Mouse (Mus musculus) neutrophil, adult 5-6 weeks (primary cell): ENCODE measurements at regions not wholly inside any gene's neighbourhood (a gene's known extent, or its start where the extent isn't known, plus 50 kb on each side); places are given as distances from the start of the nearest gene placed in this dataset.
"Not testable (repeated sequence)": the region's sequence is repeated elsewhere in the genome, so short reads cannot be mapped to it uniquely, and the experiment has no call there.

Source experiments
- ATAC-seq: fragments of 151-379, 151-347 bp; 2 replicates; pipeline ENCODE4 v1.8.0; 2017; ENCODE audit warnings: mild to moderate bottlenecking, moderate TSS enrichment; ENCODE audit not compliant: insufficient number of reproducible peaks, poor library complexity, low FRiP score, severe bottlenecking; ENCODE audit errors: extremely low read depth

DNA sequence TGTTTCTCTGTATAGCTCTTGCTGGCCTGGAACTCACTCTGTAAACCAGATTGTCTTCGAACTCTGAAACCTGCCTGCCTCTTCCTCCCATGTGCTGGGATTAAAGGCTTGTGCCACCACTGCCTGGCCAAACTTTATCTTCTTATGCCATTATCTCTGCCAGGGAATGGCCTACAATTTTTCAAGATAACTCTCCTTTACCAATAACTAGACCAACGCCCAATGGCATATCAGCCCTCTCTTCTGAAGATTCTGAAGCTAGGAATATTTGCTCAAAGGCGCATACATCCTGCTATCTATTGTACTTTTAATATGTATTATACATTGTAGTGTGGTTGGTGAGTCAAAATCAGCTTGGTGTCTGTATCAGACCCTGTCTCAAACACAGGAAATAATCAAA, 235.4 kb upstream of the Cts3 start:
- not testable (repeated sequence) for ATAC-seq

DNA sequence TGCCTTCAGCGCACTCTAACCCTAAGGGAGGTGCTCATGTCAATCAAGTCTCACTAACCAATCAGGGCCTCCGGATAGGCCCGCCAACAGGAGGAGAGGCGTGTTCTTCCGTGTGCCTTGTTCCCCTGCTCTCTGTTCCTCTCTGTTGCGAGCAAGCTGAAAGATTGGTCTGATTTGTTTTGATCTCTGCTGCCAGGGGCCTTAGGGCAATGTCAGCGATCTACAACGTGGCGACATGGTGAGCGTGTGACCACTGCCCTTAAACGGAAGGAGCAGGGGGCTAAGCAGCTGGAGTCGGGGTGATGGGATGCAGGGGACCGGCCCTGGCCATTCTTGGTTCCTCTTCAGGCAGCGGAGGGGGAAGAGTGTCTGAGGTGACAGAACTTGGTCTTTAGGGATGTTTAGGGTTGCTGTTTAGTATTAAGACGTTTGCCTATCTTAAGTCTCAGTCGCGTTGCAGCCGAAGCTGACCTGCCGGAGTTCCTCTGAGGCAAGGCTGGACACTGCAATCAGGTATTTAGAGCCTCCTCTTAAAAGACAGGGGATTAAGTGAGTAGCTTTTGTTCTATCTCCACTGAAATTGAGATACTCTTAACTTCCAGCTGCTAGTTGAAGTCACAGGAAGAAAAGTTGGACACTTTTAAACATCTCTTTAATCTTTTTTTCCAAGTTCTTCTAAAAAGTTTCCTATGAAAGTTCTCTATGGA, 234.4 kb upstream of the Cts3 start:
- ATAC-seq, result peak; percentile 74

DNA sequence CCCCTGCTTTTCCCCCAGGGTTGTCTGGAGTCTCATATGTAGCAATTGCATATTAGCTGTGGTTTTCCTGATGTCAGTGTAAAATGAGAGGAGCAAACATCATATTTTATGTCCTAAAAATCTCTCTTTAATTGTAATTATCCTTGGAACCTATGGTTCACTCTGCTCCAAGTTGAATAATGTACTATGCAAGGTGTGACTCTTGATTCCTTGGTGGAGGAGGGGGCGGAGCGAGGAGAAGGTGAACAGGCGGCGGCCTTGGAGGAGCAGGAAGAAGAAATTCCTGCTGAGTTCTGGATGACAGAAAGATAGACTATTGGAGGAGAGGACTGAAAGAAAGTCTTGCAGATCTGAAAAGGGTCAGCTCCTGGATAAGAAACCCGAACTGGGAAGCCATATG, 233.8 kb upstream of the Cts3 start:
- ATAC-seq, result not testable (repeated sequence)

DNA sequence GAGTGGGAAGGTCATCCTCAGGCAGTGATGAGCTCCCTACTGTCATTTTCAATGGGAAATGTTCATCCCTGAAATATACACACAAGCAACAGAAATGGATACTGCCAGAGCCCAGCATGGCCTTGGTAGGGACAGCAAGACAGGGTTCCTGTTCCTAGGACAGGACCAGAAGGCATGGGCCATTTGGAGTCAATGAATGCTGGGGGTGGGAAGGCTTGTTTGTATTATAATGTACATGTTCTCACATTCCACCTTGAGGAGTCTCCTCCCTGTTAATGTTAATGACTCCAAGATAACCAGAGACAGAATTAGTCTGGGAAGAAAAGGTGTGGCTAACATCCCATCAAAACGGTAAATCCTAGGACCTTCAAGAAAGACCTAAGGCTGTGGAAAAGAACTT, 193.5 kb upstream of the Cts3 start:
- not testable (repeated sequence) for ATAC-seq
